Mouse (Mus musculus): ENCODE data around the gene Cldn11. TPM values are rescaled to one million over a fixed set of nuclear protein-coding genes. Genes with fewer than 3 reads are reported as not detected.

Cldn11 gene
- polyA plus RNA-seq, 1 experiment: not detected

GRCm38 (mm10) chr3:31199162-31199877 is 49.6 kb downstream of the Cldn11 start:
- no peak overlapping the region for H3K4me3 ChIP-seq (ENCODE audit: insufficient read depth, low read depth, low read length)
- H3K27ac ChIP-seq (replicated peaks; ENCODE audit: low read depth, low read length): no peak overlapping the region
- no peaks in the 10 kb centered on the region for H3K4me1 ChIP-seq (ENCODE audit: control insufficient read depth, insufficient read depth, insufficient read length, low read length)

- no peak overlapping the region for H3K4me3 ChIP-seq (ENCODE audit: insufficient read depth, low read depth, low read length)
- H3K4me1 ChIP-seq (ENCODE audit: control insufficient read depth, insufficient read depth, insufficient read length, low read length): no peaks in the 10 kb centered on the region; the same call in 1 of the 2 replicates
- H3K27ac ChIP-seq (replicated peaks; ENCODE audit: low read depth, low read length): no peak overlapping the region
These were observed 54.2 kb downstream of the Cldn11 start for GRCm38 (mm10) chr3:31203947-31204346.

GRCm38 (mm10) chr3:31205167-31205566 is 55.4 kb downstream of the Cldn11 start:
- Histone ChIP-seq H3K4me1 (ENCODE audit: control insufficient read depth, insufficient read depth, insufficient read length, low read length) (no peaks in the 10 kb centered on the region; the same call in 1 of the 2 replicates), H3K27ac (replicated peaks; ENCODE audit: low read depth, low read length) (no peak overlapping the region), H3K4me3 (ENCODE audit: insufficient read depth, low read depth, low read length) (no peak overlapping the region)

- no peaks in the 10 kb centered on the region; the same call in 1 of the 2 replicates for H3K4me1 ChIP-seq (ENCODE audit: control insufficient read depth, insufficient read depth, insufficient read length, low read length)
- H3K27ac ChIP-seq (replicated peaks; ENCODE audit: low read depth, low read length): no peak overlapping the region
- H3K4me3 ChIP-seq (ENCODE audit: insufficient read depth, low read depth, low read length): no peak overlapping the region
These were observed 58.3 kb downstream of the Cldn11 start for GRCm38 (mm10) chr3:31208046-31208445.

- H3K4me1 ChIP-seq (ENCODE audit: control insufficient read depth, insufficient read depth, insufficient read length, low read length): no peaks in the 10 kb centered on the region; the same call in 1 of the 2 replicates
- H3K4me3 ChIP-seq (ENCODE audit: insufficient read depth, low read depth, low read length): no peak overlapping the region
- H3K27ac ChIP-seq (replicated peaks; ENCODE audit: low read depth, low read length): no peak overlapping the region
These were observed 58.8 kb downstream of the Cldn11 start for GRCm38 (mm10) chr3:31208458-31208994.

- H3K27ac ChIP-seq (replicated peaks; ENCODE audit: low read depth, low read length): no peak overlapping the region
- H3K4me3 ChIP-seq (ENCODE audit: insufficient read depth, low read depth, low read length): no peak overlapping the region
- no peaks in the 10 kb centered on the region; the same call in 1 of the 2 replicates for H3K4me1 ChIP-seq (ENCODE audit: control insufficient read depth, insufficient read depth, insufficient read length, low read length)
These were observed 59.3 kb downstream of the Cldn11 start for GRCm38 (mm10) chr3:31209001-31209400.

- Histone ChIP-seq H3K4me1 (ENCODE audit: control insufficient read depth, insufficient read depth, insufficient read length, low read length) (no peaks in the 10 kb centered on the region; the same call in 1 of the 2 replicates), H3K27ac (replicated peaks; ENCODE audit: low read depth, low read length) (no peak overlapping the region), H3K4me3 (ENCODE audit: insufficient read depth, low read depth, low read length) (no peak overlapping the region)
These were observed 62.7 kb downstream of the Cldn11 start for GRCm38 (mm10) chr3:31212205-31213038.

GRCm38 (mm10) chr3:31213802-31214201 is 64.1 kb downstream of the Cldn11 start:
- H3K27ac ChIP-seq (replicated peaks; ENCODE audit: low read depth, low read length): no peak overlapping the region
- no peaks in the 10 kb centered on the region for H3K4me1 ChIP-seq (ENCODE audit: control insufficient read depth, insufficient read depth, insufficient read length, low read length)
- no peak overlapping the region for H3K4me3 ChIP-seq (ENCODE audit: insufficient read depth, low read depth, low read length)

Other genes starting within 250 kb of the Cldn11 start
- gene Phc3, start 180.5 kb upstream of the Cldn11 start, polyA plus RNA-seq (2012; ENCODE audit: insufficient read depth, insufficient read length, missing spikeins): 5.4 and 8.6 TPM in 2 replicates
- 15.9 and 42.5 TPM in 2 replicates for gene Prkci, start 154.2 kb upstream of the Cldn11 start, polyA plus RNA-seq (2012; ENCODE audit: insufficient read depth, insufficient read length, missing spikeins)
- gene Skil, start 54.9 kb upstream of the Cldn11 start, polyA plus RNA-seq (2012; ENCODE audit: insufficient read depth, insufficient read length, missing spikeins): 18.4 and 21.4 TPM in 2 replicates
- gene Slc7a14, start 160.5 kb downstream of the Cldn11 start, polyA plus RNA-seq (2012; ENCODE audit: insufficient read depth, insufficient read length, missing spikeins): not detected in 2 replicates